9 mouse cellular contexts compared by ENCODE assay signal in genomic region chr11:59015052-59015451, GRCm38 (mm10). TPM values are rescaled to one million over a fixed set of nuclear protein-coding genes. Genes with fewer than 3 reads are reported as not detected.
DNase-seq lines count a peak whose midpoint lies in the region; ATAC-seq lines count a peak whose summit lies in the region.
"Had no signal": no experiment of that assay in that cellular context is flagged by ENCODE, and none has a peak within 500 bp of the region (broad histone marks: within the 10 kb centered on the region; RNA-seq: fewer than 3 reads in every experiment).

No protein-coding gene starts in this region.

- no peak overlapping the region for H3K4me3 ChIP-seq in liver, embryonic 12.5 days
- H3K4me3 ChIP-seq: liver, embryonic 15.5 days had no signal

- DNase-seq in cerebellum, adult 18-20 months, result peak; percentile 19 to 26
- DNase-seq in cerebellum, adult 9-10 months, result no peak
- DNase-seq in liver, result peak; percentile 47
- DNase-seq in adrenal gland, postnatal 10 days, result peak; percentile 76
- DNase-seq in kidney, postnatal 10 days, result peak; percentile 59
- peak; percentile 38 for DNase-seq in lung, postnatal 36 days

- H3K27ac ChIP-seq in liver, embryonic 12.5 days, result no peak overlapping the region
- H3K27ac ChIP-seq: liver, embryonic 15.5 days had no signal

- no peaks in the 10 kb centered on the region for H3K36me3 ChIP-seq in liver, embryonic 12.5 days
- H3K36me3 ChIP-seq: liver, embryonic 15.5 days had no signal

- H3K4me2 ChIP-seq in liver, embryonic 12.5 days, result no peak overlapping the region
- H3K4me2 ChIP-seq: liver, embryonic 15.5 days had no signal

- 32% methylated on average over 9 of the region's 9 CpGs for WGBS in liver, embryonic 12.5 days (ENCODE audit: insufficient replicate concordance)

- no peaks in the 10 kb centered on the region for H3K9me3 ChIP-seq in liver, embryonic 12.5 days (replicated peaks)
- H3K9me3 ChIP-seq: liver, embryonic 15.5 days had no signal

- ATAC-seq in liver, embryonic 12.5 days, result no peak
- ATAC-seq in inflammation-experienced regulatory T-cells, adult 6 months, result no peak

- H3K9ac ChIP-seq in liver, embryonic 12.5 days, result no peak overlapping the region
- H3K9ac ChIP-seq: liver, embryonic 15.5 days had no signal

- H3K27me3 ChIP-seq in liver, embryonic 12.5 days (replicated peaks), result no peaks in the 10 kb centered on the region; the same call in 1 of the 2 replicates
- H3K27me3 ChIP-seq: liver, embryonic 15.5 days had no signal

- no peaks in the 10 kb centered on the region for H3K4me1 ChIP-seq in liver, embryonic 12.5 days
- H3K4me1 ChIP-seq: liver, embryonic 15.5 days had no signal

RNA-seq across cellular contexts. Expression of gene Trim11, which starts 37.2 kb away (rescaled TPM):
- 11.2 and 11.5 TPM in 2 replicates for polyA plus RNA-seq in liver, embryonic 12.5 days (2016; fragmentation: Nextera tagmentation; extraction: Ambion mirVana)
- total RNA-seq in adrenal gland, postnatal 10 days (2021), result 10 to 100 TPM; 19.7 to 24.3 TPM
- 10 to 100 TPM; 18.8 to 24.0 (median 20.3) TPM for polyA plus RNA-seq in inflammation-experienced regulatory T-cells, adult 6 months (2017; shearing (Covaris generic))
